Mouse (Mus musculus): Measurements from ENCODE around the gene Ntsr1.

- TF ChIP-seq CTCF (IDR thresholded peaks at IDR 0.05; ENCODE audit: borderline replicate concordance, extremely low read depth, insufficient read depth, insufficient read length) (no peak), POLR2A (IDR thresholded peaks at IDR 0.05; ENCODE audit: borderline replicate concordance, extremely low read depth, insufficient read depth, insufficient read length, poor library complexity, severe bottlenecking) (no peak)
Observed at GRCm38 (mm10) chr2:180511875-180512661, 12.3 kb downstream of the Ntsr1 start.

Measured in brain, embryonic 14.5 days (tissue).